Mouse (Mus musculus) gastrocnemius, postnatal 14 days (tissue): ENCODE data around the gene Gm1979. TPM values are rescaled to one million over a fixed set of nuclear protein-coding genes. Genes with fewer than 3 reads are reported as not detected.
"Not testable (repeated sequence)": the region's sequence is repeated elsewhere in the genome, so short reads cannot be mapped to it uniquely, and the experiment has no call there.

Source experiments
- DNase-seq: peaks from one replicate; pipeline ENCODE4 v3.0.0; 2021; ENCODE audit warnings: mixed read lengths
- intact Hi-C: fragments of 180-260 bp; cut with DNase I; formaldehyde crosslinking; loops from one replicate; pipeline ENCODE4 v1.15.1; 2025; ENCODE audit warnings: low total_unique reads
- long read RNA-seq, 2 experiments: library from polyadenylated mRNA; stranded (forward); transcript quantifications; one replicate each; pipeline ENCODE4 v2.0.0; 2021
- total RNA-seq, 2 experiments: library from RNA; stranded (reverse); gene quantifications; 2 replicates each; pipeline ENCODE4 v1.2.3; 2021

The Gm1979 gene
- not detected for total RNA-seq
- long read RNA-seq, experiment 1, result 0 reads
- long read RNA-seq, experiment 2, result 0 reads

- DNase-seq, intact Hi-C loops: not testable (repeated sequence)
Measured at GRCm38 (mm10) chr5:26004698-26005097, at the start of gene Gm1979. Gene Gm1979 (minus strand): TSS chr5:26004798.

GRCm38 (mm10) chr5:26039458-26039857, 34.9 kb upstream of the Gm1979 start, which contains the start of gene Speer4a:
Gene Speer4a (minus strand): TSS chr5:26039558.
- intact Hi-C loops, DNase-seq: not testable (repeated sequence)

GRCm38 (mm10) chr5:26022816-26023215, 18.2 kb upstream of the Gm1979 start, which contains the start of gene Gm5862:
Gene Gm5862 (minus strand): TSS chr5:26022916.
- intact Hi-C loops, DNase-seq: not testable (repeated sequence)

DNA sequence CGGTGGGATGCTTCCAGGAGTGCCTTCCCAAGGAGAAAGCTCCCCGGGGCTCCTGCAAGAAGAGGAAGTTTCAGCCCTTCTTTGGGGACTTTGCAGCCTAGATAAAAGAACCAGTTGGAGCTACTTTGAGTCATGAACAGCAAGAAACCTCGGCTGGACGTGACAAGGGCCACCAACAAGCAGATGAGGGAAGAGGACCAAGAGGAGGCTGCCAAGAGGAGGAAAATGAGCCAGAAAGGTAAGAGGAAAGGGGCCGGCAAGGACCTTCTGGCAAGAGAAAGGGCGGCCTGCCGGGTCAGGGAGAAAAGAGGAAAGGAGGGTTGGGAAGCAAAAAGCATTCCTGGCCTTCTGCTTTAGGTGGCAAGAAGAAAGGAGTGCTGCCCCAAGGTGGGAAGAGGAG, 3.1 kb upstream of the Gm1979 start:
- intact Hi-C loops, result not testable (repeated sequence)

DNA sequence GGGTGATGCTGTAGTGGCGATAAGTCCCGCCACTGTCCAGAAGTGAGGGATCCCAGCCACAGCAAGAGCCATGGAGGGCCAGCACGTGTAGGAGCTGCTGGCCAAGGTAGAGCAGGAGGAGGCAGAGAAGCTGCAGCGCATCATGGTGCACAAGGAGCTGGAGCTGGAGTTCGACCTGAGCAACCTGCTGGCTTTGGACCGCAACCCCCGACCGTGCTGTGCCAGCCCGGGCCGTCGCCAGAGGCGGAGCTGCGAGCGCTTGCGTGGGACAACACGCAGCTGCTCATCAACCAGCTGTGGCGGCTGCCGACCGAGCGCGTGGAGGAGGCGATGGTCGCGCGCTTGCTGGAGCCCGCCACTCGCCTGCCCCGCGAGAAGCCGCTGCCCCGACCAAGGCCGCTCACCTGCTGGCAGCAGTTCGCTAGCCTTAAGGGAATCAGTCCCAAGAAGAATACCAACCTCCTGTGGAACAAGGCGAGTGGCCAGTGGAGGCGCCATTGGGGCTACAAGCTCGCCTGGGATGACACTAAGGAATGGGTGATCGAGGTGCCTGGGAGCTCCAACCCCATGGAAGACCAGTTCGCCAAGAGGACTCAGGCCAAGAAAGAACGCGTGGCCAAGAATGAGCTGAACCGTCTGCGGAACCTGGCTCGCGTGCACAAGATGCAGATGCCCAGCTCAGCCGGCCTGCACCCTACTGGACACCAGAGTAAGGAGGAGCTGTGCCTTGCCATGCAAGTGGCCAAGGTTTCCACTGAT, 2.5 kb upstream of the Gm1979 start:
- intact Hi-C loops, result not testable (repeated sequence)
- peak; percentile 4 for DNase-seq

More for the DNA sequence above, 3.1 kb upstream of the Gm1979 start:
- DNase-seq, result not testable (repeated sequence)

DNA sequence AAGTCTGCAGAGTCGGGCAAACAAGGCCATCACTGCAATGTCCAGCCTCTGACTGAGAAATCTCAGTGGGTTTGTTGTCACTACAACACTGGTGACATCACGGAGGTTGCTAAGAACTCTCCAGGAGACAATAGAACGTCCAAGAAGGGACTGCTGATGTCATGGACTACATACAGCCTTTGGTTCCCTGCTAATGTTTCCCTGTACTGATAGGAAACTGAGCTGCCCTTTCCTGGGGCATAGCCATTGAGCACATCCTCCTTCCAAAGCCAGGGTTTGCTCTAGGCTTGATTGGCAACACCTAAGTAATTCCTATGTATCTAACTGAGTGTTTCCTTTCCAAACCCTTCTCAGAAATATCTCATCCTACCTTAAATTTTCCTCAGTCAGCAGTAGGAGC, 16.0 kb downstream of the Gm1979 start, which contains the start of gene Gm21698:
Gene Gm21698, minus strand, starts transcription at position 101 of the 400 bp plus-strand sequence.
- intact Hi-C loops, DNase-seq: not testable (repeated sequence)

GRCm38 (mm10) chr5:25972563-25972962, 32.0 kb downstream of the Gm1979 start, which contains the start of gene Gm21680:
Gene Gm21680 (minus strand): TSS chr5:25972663.
- intact Hi-C loops, DNase-seq: not testable (repeated sequence)

- intact Hi-C loops, DNase-seq: not testable (repeated sequence)
Measured at GRCm38 (mm10) chr5:25957050-25957449, 47.5 kb downstream of the Gm1979 start.

DNA sequence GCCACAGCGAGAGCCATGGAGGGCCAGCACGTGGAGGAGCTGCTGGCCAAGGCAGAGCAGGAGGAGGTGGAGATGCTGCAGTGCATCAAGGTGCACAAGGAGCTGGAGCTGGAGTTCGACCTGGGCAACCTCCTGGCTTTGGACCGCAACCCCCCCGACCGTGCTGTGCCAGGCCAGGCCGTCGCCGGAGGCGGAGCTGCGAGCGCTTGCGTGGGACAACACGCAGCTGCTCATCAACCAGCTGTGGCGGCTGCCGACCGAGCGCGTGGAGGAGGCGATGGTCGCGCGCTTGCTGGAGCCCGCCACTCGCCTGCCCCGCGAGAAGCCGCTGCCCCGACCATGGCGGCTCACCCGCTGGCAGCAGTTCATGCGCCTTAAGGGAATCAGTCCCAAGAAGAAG, 48.0 kb downstream of the Gm1979 start:
- intact Hi-C loops, DNase-seq: not testable (repeated sequence)

DNA sequence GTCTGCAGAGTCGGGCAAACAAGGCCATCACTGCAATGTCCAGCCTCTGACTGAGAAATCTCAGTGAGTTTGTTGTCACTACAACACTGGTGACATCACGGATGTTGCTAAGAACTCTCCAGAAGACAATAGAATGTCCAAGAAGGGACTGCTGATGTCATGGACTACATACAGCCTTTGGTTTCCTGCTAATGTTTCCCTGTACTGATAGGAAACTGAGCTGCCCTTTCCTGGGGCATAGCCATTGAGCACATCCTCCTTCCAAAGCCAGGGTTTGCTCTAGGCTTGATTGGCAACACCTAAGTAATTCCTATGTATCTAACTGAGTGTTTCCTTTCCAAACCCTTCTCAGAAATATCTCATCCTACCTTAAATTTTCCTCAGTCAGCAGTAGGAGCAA, 50.3 kb downstream of the Gm1979 start, which contains the start of gene Gm21671:
Gene Gm21671, minus strand, starts transcription at position 101 of the 400 bp plus-strand sequence.
- intact Hi-C loops, DNase-seq: not testable (repeated sequence)

Other genes with a start within 250 kb of the Gm1979 start
- gene Actr3b, start 244.8 kb downstream of the Gm1979 start, total RNA-seq, result 1 to 10 TPM; 1.1 to 1.5 TPM
- not detected for gene Gm21663, start 62.4 kb downstream of the Gm1979 start, total RNA-seq
- gene Gm21671, start 50.4 kb downstream of the Gm1979 start, total RNA-seq, result not detected
- not detected for gene Gm21680, start 32.1 kb downstream of the Gm1979 start, total RNA-seq
- gene Gm21698, start 16.1 kb downstream of the Gm1979 start, total RNA-seq, result not detected
- gene Gm5862, start 18.1 kb upstream of the Gm1979 start, total RNA-seq, result not detected
- gene Speer4a, start 34.8 kb upstream of the Gm1979 start, total RNA-seq, result not detected
- gene Gm7347, start 53.8 kb upstream of the Gm1979 start, total RNA-seq, result not detected
- gene Gm10471, start 84.5 kb upstream of the Gm1979 start, total RNA-seq, result not detected
- gene 5031410I06Rik, start 100.6 kb upstream of the Gm1979 start, total RNA-seq, result not detected
- not detected for gene Gm10220, start 116.6 kb upstream of the Gm1979 start, total RNA-seq